Mouse (Mus musculus) CD4-positive, CD25-positive, alpha-beta regulatory T cell, adult 2 months (primary cell): Measurements from ENCODE around the gene Prtg.

Source experiments
- DNase-seq: peaks from one replicate; pipeline ENCODE4 v3.0.0-alpha.2; 2012; ENCODE audit warnings: low read depth, low spot score

Prtg gene

DNA sequence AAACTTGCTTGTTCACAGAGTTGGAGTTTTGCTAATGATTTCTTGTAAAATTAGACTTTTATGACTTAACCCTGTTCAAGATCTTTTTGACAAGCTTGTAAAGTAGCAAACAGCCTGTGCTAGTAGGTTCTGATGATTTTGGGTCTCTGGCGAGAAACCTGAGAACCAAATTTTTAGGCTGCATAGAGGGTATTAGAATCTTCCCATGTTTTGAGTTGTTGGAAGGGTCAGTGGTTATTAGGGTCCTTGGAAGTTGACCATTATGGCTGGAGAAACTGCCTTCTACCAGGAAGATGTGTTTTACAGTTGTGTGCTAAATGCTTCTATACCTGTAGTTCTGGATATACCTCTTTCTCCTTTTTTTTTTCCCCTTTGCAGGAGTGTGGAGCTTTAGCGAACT lies 2.4 kb downstream of the Prtg start:
- no peak for DNase-seq

DNA sequence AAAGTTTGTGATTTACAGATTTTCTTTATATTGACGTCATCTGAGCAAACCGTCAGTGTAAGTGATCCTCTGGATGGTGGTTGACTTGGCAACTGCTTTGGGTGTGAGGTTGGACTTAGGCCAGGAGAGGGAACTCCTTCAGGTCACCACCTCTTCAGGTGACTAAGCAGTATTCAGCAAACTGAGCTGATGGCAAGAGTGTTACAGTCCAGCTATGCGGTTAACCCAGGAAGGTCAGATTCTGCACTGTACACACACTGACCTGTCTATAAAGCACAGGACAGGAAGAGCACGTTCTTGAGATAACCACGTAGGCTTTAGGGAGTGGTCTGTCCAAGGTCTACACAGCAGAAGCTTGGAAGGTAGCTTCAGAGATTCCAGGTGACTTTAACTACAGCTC lies 3.9 kb downstream of the Prtg start:
- no peak for DNase-seq

DNA sequence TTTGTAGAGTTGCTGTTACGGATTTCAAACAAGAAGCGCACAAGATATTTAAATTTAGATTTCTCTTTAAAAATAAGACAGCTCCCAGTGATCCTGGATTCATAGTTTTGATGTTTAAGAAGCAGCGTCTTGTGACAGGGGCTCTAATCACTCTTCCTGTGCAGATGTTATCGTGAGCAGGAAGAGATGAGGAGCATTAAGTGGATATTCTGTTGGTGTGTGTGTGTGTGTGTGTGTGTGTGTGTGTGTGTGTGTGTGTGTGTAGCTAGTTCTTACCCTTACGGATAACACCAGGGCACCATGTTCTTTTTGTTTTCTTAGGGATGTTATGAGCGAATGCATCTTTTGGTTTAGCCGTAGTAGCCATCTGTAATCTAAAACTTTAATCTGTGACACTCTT lies 5.4 kb downstream of the Prtg start:
- DNase-seq, result no peak

DNA sequence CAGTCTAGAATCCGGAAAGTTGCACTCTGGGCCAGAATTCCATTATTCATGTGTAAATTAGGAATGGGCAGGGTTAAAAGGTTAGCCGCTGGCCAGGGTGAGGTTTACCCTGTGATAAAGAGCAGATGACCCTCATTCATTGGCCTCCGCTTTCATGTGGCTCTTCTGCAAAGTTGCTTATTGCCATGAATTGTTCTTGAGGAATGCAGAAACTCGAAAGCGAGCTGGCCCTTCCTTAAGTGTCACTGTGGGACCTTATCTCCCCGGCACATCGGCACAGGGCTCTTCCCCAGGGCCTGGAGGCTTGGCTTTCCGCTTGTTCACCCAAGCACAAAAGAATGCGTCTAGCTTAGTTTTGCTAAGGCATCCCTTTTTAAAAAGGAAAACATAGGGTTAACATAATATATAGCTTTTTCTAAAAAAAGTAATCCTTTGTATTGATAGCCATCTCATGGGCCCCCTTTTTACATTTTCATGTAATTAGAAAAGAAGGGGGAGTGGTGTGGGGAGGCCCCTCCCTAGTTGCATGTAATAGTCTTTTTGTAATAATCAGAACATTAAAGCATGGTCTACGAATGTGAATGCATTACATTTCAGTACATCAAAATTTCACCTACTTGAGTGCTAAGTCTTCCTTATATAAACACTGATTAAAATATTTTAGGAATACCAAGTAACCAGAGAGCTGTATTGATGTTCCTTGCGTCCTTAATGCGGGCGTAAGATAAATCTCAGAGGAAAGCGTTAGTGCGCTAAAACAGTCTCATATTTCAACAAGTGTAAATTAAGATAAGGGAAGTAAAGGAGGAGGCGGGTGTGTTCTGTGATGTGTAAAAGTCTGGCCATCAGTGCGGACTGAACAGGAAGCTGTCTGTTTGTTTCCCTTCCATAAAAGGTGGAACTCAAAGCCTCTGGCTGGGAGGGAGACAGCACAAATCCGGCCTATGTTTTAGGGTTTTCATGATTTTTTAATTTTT lies 6.2 kb downstream of the Prtg start:
- no peak for DNase-seq

DNA sequence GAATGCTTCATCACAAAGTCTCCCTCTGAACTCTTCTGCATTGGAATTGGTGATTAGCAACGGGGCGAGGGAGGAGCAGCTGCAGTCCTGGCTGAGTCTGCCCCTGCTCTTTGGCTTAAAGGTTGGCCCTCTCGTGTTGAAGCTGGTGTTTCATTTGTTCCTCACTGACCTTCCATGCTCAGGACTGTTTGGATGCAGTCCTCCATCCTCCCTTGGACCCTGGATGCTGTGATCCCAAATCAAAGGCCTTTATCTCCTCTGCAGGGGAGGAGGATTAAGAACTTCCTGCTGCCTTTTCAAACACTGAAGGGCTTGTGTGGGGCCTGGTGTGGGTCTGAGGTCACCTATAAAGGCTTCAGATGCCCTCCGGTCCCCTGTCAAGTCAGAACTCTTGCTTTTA lies 18.8 kb downstream of the Prtg start:
- DNase-seq, result no peak

GRCm38 (mm10) chr9:72825976-72826375 lies 19.3 kb downstream of the Prtg start:
- DNase-seq, result no peak

- DNase-seq, result no peak
Measured at GRCm38 (mm10) chr9:72828616-72829257, 22.1 kb downstream of the Prtg start.

- DNase-seq, result no peak
Measured at GRCm38 (mm10) chr9:72833992-72834696, 27.5 kb downstream of the Prtg start.

DNA sequence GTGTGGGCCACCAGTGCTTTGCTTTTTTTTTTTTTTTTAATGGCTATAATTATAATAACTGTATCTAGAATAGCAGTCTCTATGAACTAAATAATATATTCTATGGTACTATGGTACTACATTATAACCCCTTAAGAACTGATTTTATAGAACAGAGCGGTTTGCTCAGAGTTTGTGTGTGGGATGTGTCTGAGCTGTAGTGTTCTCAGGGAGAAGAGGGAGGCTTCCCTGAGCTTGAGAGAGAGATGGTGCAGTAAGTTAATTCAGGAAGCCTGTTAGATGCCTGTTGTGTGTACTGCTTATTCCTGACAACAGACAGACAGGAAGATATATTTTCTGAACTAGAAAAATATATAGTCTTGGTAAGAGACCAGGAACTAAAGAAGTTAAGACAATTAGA lies 28.3 kb downstream of the Prtg start:
- DNase-seq, result no peak

DNA sequence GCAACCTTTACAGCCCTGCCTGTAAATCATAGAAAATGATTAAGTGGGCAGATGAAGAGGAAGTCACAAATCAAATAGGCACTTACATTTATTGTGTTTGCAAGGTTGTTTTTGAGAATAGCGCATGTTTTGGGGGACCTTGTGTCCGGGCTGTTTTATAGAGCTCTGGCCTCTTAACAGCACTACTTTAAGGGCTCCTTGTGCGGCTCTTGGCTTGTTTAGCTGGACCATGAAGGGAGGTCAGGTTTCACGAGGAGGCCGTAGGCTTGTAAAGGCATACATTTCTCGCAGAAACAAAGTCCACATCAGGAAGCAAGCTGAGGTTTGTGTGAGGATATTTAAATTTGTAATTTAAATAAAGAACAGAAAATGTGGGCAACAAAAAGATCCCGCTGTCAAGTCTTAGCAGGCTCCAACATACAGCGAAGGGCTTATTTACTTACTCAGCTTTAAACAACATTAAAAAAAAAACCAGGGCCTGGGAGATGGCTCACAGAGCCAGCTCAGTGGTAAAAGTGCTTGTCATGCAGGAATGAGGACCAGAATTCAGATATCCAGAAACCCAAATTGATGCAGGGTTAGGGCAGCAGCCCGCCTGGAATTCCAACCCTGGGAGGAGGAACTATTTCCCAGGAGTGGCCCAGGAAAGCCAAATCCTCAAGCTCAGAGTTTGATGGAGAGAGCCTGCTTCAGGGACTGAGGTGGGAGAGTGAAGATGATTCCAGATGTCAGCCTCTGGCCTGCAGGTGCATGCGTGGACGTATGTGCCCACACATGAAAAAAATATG lies 30.2 kb downstream of the Prtg start:
- DNase-seq, result no peak

GRCm38 (mm10) chr9:72837598-72838160 lies 31.0 kb downstream of the Prtg start:
- no peak for DNase-seq

- no peak for DNase-seq
Measured at GRCm38 (mm10) chr9:72838256-72838655, 31.6 kb downstream of the Prtg start.

- no peak for DNase-seq
Measured at GRCm38 (mm10) chr9:72839346-72839990, 32.8 kb downstream of the Prtg start.

GRCm38 (mm10) chr9:72844496-72844895 lies 37.8 kb downstream of the Prtg start:
- DNase-seq, result no peak

GRCm38 (mm10) chr9:72846160-72846559 lies 39.5 kb downstream of the Prtg start:
- DNase-seq, result no peak

- no peak for DNase-seq
Measured at GRCm38 (mm10) chr9:72851541-72851940, 44.9 kb downstream of the Prtg start.

- DNase-seq, result no peak
Measured at GRCm38 (mm10) chr9:72851979-72852378, 45.3 kb downstream of the Prtg start.

DNA sequence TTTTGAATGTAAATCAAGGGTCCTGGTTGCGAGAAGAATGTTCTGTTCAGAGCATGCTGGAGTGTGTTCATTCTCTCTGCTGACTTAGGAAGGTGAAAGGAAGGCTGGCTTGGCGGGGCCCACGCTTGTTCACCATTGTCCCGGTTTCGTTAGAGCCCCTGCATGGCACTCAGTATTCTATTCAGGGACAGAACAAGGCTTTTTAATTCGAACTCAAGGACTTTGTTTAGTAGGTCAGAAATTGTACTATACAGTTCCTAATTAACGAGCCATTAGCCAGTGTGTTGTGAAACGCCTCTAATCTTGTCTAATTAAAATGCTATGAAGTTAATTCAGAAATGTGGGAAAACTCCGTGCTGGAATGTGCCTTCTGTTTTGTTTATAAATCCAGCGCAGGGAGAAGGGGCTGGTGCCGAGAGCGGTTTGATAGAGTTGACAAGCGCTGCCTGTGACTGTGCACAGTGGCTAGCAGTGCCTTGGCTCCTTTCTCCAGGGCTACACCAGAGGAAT lies 47.1 kb downstream of the Prtg start:
- no peak for DNase-seq

DNA sequence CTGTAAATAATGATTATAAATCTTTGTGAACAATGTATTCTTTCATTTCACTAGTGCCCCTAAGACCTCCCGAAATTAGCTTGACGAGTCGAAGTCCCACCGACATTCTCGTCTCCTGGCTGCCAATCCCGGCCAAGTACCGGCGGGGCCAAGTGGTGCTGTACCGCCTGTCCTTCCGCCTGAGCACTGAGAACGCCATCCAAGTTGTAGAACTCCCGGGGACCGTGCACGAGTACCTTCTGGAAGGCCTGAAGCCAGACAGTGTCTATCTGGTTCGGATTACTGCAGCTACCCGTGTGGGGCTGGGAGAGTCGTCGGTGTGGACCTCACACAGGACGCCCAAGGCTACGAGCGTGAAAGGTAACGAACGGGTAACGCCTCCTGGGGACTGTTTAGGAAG lies 50.0 kb downstream of the Prtg start:
- DNase-seq, result no peak

- no peak for DNase-seq
Measured at GRCm38 (mm10) chr9:72860764-72861163, 54.1 kb downstream of the Prtg start.
